Mouse (Mus musculus) liver, embryonic 13.5 days (tissue): ENCODE measurements around the gene Shcbp1l. TPM values are rescaled to one million over a fixed set of nuclear protein-coding genes. Genes with fewer than 3 reads are reported as not detected.
A peak's percentile ranks its signal among the peaks of the same experiment; 100 is the strongest.

Experiments used
- ATAC-seq: fragments of 200-750 bp; cut with Nextera tagmentation; 2 replicates; pipeline ENCODE4 v1.8.0; 2017; ENCODE audit warnings: low read depth, mild to moderate bottlenecking, moderate number of reproducible peaks, moderate library complexity
- DNase-seq: peaks from one replicate; pipeline ENCODE4 v3.0.0; 2022
- H3K27ac ChIP-seq: fragments of 300-500 bp; sonication (generic); 2 replicates; pipeline ENCODE4 v1.5.1; 2015; ENCODE audit warnings: moderate library complexity, mild to moderate bottlenecking, inconsistent platforms
- H3K27me3 ChIP-seq: fragments of 300-500 bp; sonication (generic); 2 replicates; pipeline ENCODE4 v1.6.1; 2015; ENCODE audit warnings: mild to moderate bottlenecking, inconsistent platforms
- H3K36me3 ChIP-seq: fragments of 300-500 bp; sonication (generic); 2 replicates; pipeline ENCODE4 v1.6.1; 2015; ENCODE audit warnings: mild to moderate bottlenecking, inconsistent platforms
- H3K4me1 ChIP-seq: fragments of 300-500 bp; sonication (generic); replicated peaks from 2 replicates; pipeline ENCODE4 v1.6.1; 2015; ENCODE audit warnings: inconsistent platforms
- H3K4me2 ChIP-seq: fragments of 300-500 bp; sonication (generic); 2 replicates; pipeline ENCODE4 v1.6.1; 2015; ENCODE audit warnings: inconsistent platforms, mild to moderate bottlenecking, moderate library complexity
- H3K4me3 ChIP-seq: fragments of 300-500 bp; sonication (generic); replicated peaks from 2 replicates; pipeline ENCODE4 v1.5.1; 2015; ENCODE audit warnings: mild to moderate bottlenecking, inconsistent platforms
- H3K9ac ChIP-seq: fragments of 300-500 bp; sonication (generic); 2 replicates; pipeline ENCODE4 v1.6.1; 2015; ENCODE audit warnings: mild to moderate bottlenecking, inconsistent platforms
- H3K9me3 ChIP-seq: fragments of 300-500 bp; sonication (generic); replicated peaks from 2 replicates; pipeline ENCODE4 v1.6.1; 2016; ENCODE audit warnings: inconsistent platforms
- WGBS: fragments of 180-500 bp; shearing (Covaris S2); methylation state at CpG from one replicate; pipeline ENCODE4 v1.1.7; 2015; ENCODE audit not compliant: insufficient replicate concordance; 5-methylcytosine and 5-hydroxymethylcytosine counted together
- polyA plus RNA-seq: library from polyadenylated mRNA; unstranded; fragments of >200 nt; fragmentation: Nextera tagmentation; extraction: Ambion mirVana; gene quantifications from 2 replicates; pipeline ENCODE4 v1.2.1, GENCODE M21; 2015

Shcbp1l gene
- polyA plus RNA-seq, 1 experiment from 2014 or later = 0.21 TPM

GRCm38 (mm10) chr1:153431158-153431557 lies 6.2 kb downstream of the Shcbp1l start:
- WGBS = 65% methylated on average over 7 of the region's 7 CpGs

GRCm38 (mm10) chr1:153431701-153432100 lies 6.7 kb downstream of the Shcbp1l start:
- no peaks in the 10 kb centered on the region for H3K9me3 ChIP-seq
- no peak overlapping the region for H3K27ac ChIP-seq
- no peak for DNase-seq
- H3K4me3 ChIP-seq = no peak overlapping the region
- ATAC-seq = no peak
- no peaks in the 10 kb centered on the region for H3K36me3 ChIP-seq
- H3K4me2 ChIP-seq = no peak overlapping the region
- H3K9ac ChIP-seq = no peak overlapping the region
- H3K27me3 ChIP-seq = 0 out of 2 replicates have a peak, but pooled peaks cover under 1% of the 10 kb centered on the region
- WGBS = 39% methylated on average over 10 of the region's 10 CpGs
- no peaks in the 10 kb centered on the region for H3K4me1 ChIP-seq

More at GRCm38 (mm10) chr1:153431158-153431557, 6.2 kb downstream of the Shcbp1l start:
- no peak overlapping the region for H3K9ac ChIP-seq
- no peak overlapping the region for H3K4me3 ChIP-seq
- H3K4me2 ChIP-seq = no peak overlapping the region
- H3K9me3 ChIP-seq = no peaks in the 10 kb centered on the region
- ATAC-seq = no peak
- H3K27ac ChIP-seq = no peak overlapping the region
- 0 out of 2 replicates have a peak, but pooled peaks cover 4% of the 10 kb centered on the region for H3K27me3 ChIP-seq
- H3K36me3 ChIP-seq = no peaks in the 10 kb centered on the region
- H3K4me1 ChIP-seq = no peaks in the 10 kb centered on the region
- no peak for DNase-seq

GRCm38 (mm10) chr1:153432329-153432728 lies 7.4 kb downstream of the Shcbp1l start:
- Histone ChIP-seq H3K9me3 (no peaks in the 10 kb centered on the region), H3K4me1 (no peaks in the 10 kb centered on the region), H3K4me3 (no peak overlapping the region), H3K9ac (no peak overlapping the region), H3K36me3 (no peaks in the 10 kb centered on the region), H3K27me3 (no peaks in the 10 kb centered on the region), H3K4me2 (no peak overlapping the region), H3K27ac (no peak overlapping the region)
- 83% methylated on average over 2 of the region's 2 CpGs for WGBS
- DNase-seq = no peak
- no peak for ATAC-seq

GRCm38 (mm10) chr1:153433851-153434589 lies 9.1 kb downstream of the Shcbp1l start:
- H3K9ac ChIP-seq = no peak overlapping the region
- ATAC-seq (no peak), DNase-seq (no peak)
- 63% methylated on average over 5 of the region's 5 CpGs for WGBS
- H3K4me3 ChIP-seq = no peak overlapping the region
- H3K27ac ChIP-seq = no peak overlapping the region
- no peaks in the 10 kb centered on the region for H3K36me3 ChIP-seq
- H3K4me1 ChIP-seq = no peaks in the 10 kb centered on the region
- no peak overlapping the region for H3K4me2 ChIP-seq
- no peaks in the 10 kb centered on the region for H3K27me3 ChIP-seq
- no peaks in the 10 kb centered on the region for H3K9me3 ChIP-seq

- Histone ChIP-seq H3K4me3 (no peak overlapping the region), H3K27me3 (no peaks in the 10 kb centered on the region), H3K36me3 (no peaks in the 10 kb centered on the region), H3K9me3 (no peaks in the 10 kb centered on the region), H3K9ac (no peak overlapping the region), H3K4me2 (no peak overlapping the region), H3K27ac (no peak overlapping the region), H3K4me1 (no peaks in the 10 kb centered on the region)
- ATAC-seq = no peak
- WGBS = 72% methylated on average over 11 of the region's 11 CpGs
- no peak for DNase-seq
Observed at GRCm38 (mm10) chr1:153437536-153437935, 12.6 kb downstream of the Shcbp1l start.

- no peak overlapping the region for H3K4me3 ChIP-seq
- DNase-seq (no peak), ATAC-seq (no peak)
- no peaks in the 10 kb centered on the region for H3K9me3 ChIP-seq
- H3K27me3 ChIP-seq = no peaks in the 10 kb centered on the region
- H3K27ac ChIP-seq = no peak overlapping the region
- no peaks in the 10 kb centered on the region for H3K4me1 ChIP-seq
- H3K4me2 ChIP-seq = no peak overlapping the region
- no peaks in the 10 kb centered on the region for H3K36me3 ChIP-seq
- whole genome bisulfite sequencing = 55% methylated on average over 4 of the region's 4 CpGs
- no peak overlapping the region for H3K9ac ChIP-seq
Observed at GRCm38 (mm10) chr1:153440752-153441151, 15.8 kb downstream of the Shcbp1l start.

GRCm38 (mm10) chr1:153441656-153442055 lies 16.7 kb downstream of the Shcbp1l start:
- no peak overlapping the region for H3K27ac ChIP-seq
- no peak for DNase-seq
- H3K4me1 ChIP-seq = no peaks in the 10 kb centered on the region
- no peak overlapping the region for H3K9ac ChIP-seq
- H3K36me3 ChIP-seq = peaks cover 2% of the 10 kb centered on the region; the same call in 1 of the 2 replicates
- no peak for ATAC-seq
- no peaks in the 10 kb centered on the region for H3K27me3 ChIP-seq
- 72% methylated on average over 3 of the region's 3 CpGs for WGBS
- no peak overlapping the region for H3K4me3 ChIP-seq
- H3K4me2 ChIP-seq = no peak overlapping the region
- no peaks in the 10 kb centered on the region for H3K9me3 ChIP-seq

- Histone ChIP-seq H3K4me3 (no peak overlapping the region), H3K9ac (no peak overlapping the region), H3K27me3 (no peaks in the 10 kb centered on the region), H3K9me3 (no peaks in the 10 kb centered on the region), H3K4me1 (no peaks in the 10 kb centered on the region), H3K27ac (no peak overlapping the region), H3K36me3 (peaks cover 3% of the 10 kb centered on the region; the same call in 1 of the 2 replicates), H3K4me2 (no peak overlapping the region)
- WGBS = 70% methylated on average over 1 of the region's 1 CpGs
- DNase-seq (no peak), ATAC-seq (no peak)
Observed at GRCm38 (mm10) chr1:153443019-153443418, 18.1 kb downstream of the Shcbp1l start.

- WGBS = 77% methylated on average over 4 of the region's 4 CpGs
- H3K27me3 ChIP-seq = no peaks in the 10 kb centered on the region
- H3K4me1 ChIP-seq = no peaks in the 10 kb centered on the region
- H3K4me2 ChIP-seq = no peak overlapping the region
- H3K36me3 ChIP-seq = peaks cover 3% of the 10 kb centered on the region; the same call in 1 of the 2 replicates
- no peak overlapping the region for H3K27ac ChIP-seq
- H3K9ac ChIP-seq = no peak overlapping the region
- ATAC-seq (no peak), DNase-seq (no peak)
- no peaks in the 10 kb centered on the region for H3K9me3 ChIP-seq
- no peak overlapping the region for H3K4me3 ChIP-seq
Observed at GRCm38 (mm10) chr1:153443632-153444031, 18.7 kb downstream of the Shcbp1l start.

- Histone ChIP-seq H3K4me3 (no peak overlapping the region), H3K4me1 (no peaks in the 10 kb centered on the region), H3K27ac (no peak overlapping the region), H3K4me2 (no peak overlapping the region), H3K27me3 (no peaks in the 10 kb centered on the region), H3K9ac (no peak overlapping the region), H3K36me3 (peaks cover 3% of the 10 kb centered on the region; the same call in 1 of the 2 replicates), H3K9me3 (no peaks in the 10 kb centered on the region)
- 89% methylated on average over 20 of the region's 20 CpGs for WGBS
- DNase-seq = no peak
- no peak for ATAC-seq
Observed at GRCm38 (mm10) chr1:153446120-153446831, 21.3 kb downstream of the Shcbp1l start.

- no peak overlapping the region for H3K27ac ChIP-seq
- DNase-seq (peak; percentile 6), ATAC-seq (no peak)
- 62% methylated on average over 10 of the region's 10 CpGs for WGBS
- peaks cover 35% of the 10 kb centered on the region for H3K36me3 ChIP-seq
- no peak overlapping the region for H3K4me3 ChIP-seq
- no peaks in the 10 kb centered on the region for H3K4me1 ChIP-seq
- no peak overlapping the region for H3K4me2 ChIP-seq
- H3K9me3 ChIP-seq = no peaks in the 10 kb centered on the region
- H3K27me3 ChIP-seq = no peaks in the 10 kb centered on the region
- no peak overlapping the region for H3K9ac ChIP-seq
Observed at GRCm38 (mm10) chr1:153451237-153452154, 26.5 kb downstream of the Shcbp1l start.
